Mouse (Mus musculus): Measurements from ENCODE around the gene Shbg.
A peak's percentile ranks its signal among the peaks of the same experiment; 100 is the strongest.
"Not testable (repeated sequence)": the region's sequence is repeated elsewhere in the genome, so short reads cannot be mapped to it uniquely, and the experiment has no call there.

Gene Shbg

GRCm38 (mm10) chr11:69629802-69630201 lies 12.1 kb upstream of the Shbg start:
- peak in 1 of 2 experiments; percentile 50 for DNase-seq

GRCm38 (mm10) chr11:69628286-69628685 lies 10.6 kb upstream of the Shbg start:
- peak; percentile 92 to 94 for DNase-seq

GRCm38 (mm10) chr11:69624339-69624738 lies 6.6 kb upstream of the Shbg start:
- not testable (repeated sequence) for DNase-seq

DNA sequence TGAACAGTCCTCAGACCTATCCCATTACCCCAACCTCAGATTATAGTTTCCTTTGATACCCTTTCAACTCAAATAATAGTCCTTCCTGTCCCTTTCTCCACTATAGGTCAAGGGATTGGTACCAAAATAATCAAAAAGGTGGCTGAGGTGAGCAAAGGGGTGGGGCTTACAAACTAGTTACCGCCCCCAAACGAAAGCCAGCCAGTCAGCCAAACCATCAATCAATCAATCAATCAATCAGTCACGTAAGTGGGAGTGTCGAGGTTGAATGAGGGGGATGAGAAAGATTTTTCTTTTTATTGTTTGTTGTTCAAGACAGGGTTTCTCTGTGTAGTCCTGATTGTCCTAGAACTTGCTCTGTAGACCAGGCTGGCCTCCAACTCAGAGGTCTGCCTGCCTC lies 5.3 kb upstream of the Shbg start:
- no peak for DNase-seq

DNA sequence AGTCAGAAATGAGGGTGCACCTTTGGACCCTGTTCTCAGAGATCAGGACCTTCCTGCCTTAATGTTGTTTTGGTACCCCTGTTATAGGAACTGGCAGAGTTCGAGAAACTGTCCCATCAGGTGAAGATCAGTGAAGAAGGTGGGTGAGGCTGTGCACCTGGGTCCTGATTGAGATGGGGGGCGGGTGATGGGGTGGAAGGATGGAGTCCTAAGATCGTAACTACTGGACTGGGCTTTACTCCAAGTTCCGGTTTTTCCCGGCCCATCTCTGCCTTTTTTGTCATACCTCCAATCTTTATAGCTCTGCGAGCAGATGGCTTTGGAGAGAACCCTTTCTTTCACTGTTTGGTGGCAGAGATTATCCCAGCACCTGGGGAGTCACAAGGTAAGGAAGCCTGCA lies 4.7 kb upstream of the Shbg start:
- peak; percentile 73 to 80 for DNase-seq

DNA sequence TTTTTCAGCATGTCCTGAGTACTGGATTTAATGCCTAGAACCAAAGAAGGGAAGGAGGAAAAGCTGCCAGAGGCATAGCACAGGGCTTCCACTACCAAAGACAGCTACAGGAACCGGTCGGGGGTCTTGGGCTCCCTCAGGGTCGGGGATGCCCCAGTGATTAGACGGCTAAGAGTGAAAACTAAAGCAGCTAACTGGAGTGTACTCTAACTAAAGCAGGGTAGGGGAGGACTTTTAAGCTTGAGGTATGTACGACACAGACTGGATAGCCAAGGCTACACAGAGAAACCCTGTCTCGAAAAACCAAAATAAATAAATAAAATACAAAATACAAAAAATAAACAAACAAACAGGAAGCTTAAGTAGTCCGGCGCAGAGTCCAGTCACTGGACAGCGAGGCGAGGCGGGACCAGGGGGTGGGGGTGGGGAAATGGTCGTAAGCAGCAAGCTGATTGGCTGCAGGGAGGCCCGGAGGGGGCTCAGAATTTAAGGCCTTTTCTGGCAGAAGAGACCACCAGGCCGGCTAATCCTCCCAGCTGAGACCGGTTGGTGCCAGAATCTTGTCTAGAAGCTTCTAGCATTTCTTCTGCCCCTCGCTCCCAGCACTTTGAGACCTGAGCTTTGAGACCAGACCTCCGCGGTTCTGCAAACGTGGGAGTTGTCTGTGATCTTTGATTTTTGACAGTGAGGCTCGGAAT lies 4.0 kb upstream of the Shbg start, which contains the start of gene Sat2:
Gene Sat2 (plus strand): TSS at position 454 of the 698 bp plus-strand sequence.
- DNase-seq: peak; percentile 87 to 90

DNA sequence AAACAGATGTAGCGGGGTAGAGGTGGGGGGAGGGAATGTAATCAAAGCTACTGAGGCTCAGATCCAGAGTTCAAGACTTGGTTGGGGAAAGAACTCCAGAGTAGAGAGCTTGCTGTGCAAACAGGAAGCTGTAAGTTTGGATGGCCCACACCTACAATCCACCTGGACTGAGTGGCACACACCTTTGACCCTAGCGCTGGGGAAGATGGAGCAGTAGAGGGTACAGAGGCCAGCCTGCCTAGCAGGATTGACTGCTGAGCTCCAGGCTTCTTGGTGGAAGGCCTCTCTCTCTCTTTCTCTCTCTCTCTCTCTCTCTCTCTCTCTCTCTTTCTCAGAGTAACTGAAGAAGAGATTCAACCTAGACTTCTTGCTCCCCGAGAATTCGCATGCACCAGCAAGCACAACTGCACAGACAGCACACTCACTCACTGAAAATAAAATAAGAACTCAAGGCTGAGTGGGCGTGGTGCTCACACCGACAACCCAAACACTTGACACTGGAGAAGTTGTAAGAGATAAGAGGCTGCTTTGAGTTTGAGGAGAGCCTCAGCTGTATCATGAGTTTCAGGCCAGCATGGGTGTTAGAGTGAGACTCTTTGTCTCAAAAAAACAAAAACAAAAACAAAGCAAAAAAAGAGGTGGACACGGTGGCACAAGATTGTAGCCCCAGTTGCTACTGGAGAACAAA lies 2.8 kb upstream of the Shbg start:
- DNase-seq: no peak

- no peak for DNase-seq
These were observed 924 bp downstream of the Shbg start for GRCm38 (mm10) chr11:69616781-69617180.

DNA sequence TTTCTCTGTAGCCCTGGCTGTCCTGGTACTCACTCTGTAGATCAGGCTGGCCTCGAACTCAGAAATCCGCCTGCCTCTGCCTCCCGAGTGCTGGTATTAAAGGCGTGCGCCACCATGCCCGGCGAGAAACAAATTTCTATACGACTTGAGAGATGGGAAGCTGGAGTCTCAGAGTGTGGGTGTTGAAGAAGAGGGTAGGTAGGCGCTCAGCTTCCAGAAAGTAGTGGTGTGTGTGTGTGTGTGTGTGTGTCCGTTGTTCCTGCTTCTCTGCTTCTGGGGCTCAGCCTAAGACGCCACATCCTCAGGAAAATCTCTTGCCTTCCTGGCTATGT lies 3.5 kb downstream of the Shbg start:
- not testable (repeated sequence) for DNase-seq

DNA sequence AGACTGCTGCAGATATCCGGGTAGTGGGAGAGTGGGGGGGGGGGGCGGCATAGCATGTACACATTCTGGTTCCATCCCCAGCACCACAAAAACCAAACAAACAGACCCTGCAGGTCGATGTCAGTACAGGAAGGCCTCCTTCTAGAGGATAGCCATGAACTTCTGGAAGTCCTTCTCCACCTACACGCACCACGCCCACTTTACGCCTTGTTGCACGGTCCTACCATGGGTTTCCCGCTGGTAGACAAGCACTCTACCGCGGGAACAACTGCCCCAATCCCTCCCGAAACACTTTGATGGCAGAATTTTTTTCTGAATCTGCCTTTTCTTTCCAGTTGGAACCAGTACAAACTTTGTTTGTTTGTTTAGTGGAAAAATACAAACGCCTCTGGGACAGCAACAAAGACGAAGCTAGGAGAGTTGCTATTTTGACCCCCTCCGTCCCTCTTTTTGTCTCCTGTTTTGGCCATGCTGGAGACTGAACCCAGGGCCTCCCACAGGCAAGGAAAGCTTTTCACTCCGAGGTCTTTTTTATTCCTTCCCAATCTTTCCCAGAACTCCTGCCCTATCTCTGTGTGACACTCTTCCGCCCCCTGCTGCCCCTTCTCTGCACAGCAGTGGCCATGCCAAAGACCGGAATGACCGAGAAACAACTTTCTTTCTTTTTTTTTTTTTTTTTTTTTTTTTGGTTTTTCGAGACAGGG lies 4.0 kb downstream of the Shbg start:
- peak; percentile 92 for DNase-seq

DNA sequence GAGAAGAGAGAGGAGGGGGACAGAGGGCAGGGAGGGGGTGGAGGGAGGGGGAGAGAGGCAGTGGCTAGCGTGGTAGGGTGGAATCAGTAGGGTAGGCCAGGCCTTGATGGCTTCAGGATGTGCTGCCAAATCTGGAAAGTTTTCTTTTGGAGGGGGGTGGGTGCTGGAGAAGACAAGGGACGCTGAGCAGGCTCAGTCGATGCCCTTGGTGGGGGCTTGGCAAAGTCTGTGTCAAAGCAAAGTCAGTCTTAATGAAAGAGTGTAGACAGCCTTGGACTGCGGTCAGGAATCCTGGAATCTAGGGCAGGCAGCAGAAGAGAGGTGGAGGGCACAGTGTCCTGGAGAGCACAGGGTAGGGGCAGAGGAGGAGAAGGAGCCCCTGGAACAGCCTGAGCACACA lies 6.8 kb downstream of the Shbg start:
- peak in 1 of 2 experiments; percentile 51 for DNase-seq

- no peak for DNase-seq
These were observed 8.3 kb downstream of the Shbg start for GRCm38 (mm10) chr11:69609416-69609815.

- DNase-seq: no peak
These were observed 9.2 kb downstream of the Shbg start for GRCm38 (mm10) chr11:69608525-69608924.

GRCm38 (mm10) chr11:69606832-69607231 lies 10.9 kb downstream of the Shbg start:
- no peak for DNase-seq

DNA sequence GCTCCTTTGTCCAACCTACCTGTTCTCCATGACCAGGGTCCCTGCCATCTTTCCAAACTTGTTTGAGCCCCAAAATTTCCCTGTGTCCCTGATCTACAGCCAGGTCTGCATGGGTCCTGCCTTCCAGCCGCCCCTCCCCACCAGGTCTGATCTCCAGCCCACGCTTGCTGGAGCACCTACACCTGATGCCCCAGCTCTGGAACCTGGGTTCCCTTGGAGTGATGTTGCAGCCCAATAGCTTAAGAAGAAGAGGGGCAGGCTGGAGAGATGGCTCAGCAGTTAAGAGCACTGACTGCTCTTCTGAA lies 11.3 kb downstream of the Shbg start:
- no peak for DNase-seq

- DNase-seq: peak; percentile 93 to 94
These were observed 11.8 kb downstream of the Shbg start, which contains the start of gene Atp1b2 for GRCm38 (mm10) chr11:69605726-69606490. Gene Atp1b2, minus strand, starts transcription at chr11:69605942.

GRCm38 (mm10) chr11:69604795-69605664 lies 12.7 kb downstream of the Shbg start:
- peak; percentile 85 to 87 for DNase-seq

- DNase-seq: no peak
These were observed 13.4 kb downstream of the Shbg start for GRCm38 (mm10) chr11:69604347-69604746.

GRCm38 (mm10) chr11:69603516-69603915 lies 14.2 kb downstream of the Shbg start:
- no peak for DNase-seq

DNA sequence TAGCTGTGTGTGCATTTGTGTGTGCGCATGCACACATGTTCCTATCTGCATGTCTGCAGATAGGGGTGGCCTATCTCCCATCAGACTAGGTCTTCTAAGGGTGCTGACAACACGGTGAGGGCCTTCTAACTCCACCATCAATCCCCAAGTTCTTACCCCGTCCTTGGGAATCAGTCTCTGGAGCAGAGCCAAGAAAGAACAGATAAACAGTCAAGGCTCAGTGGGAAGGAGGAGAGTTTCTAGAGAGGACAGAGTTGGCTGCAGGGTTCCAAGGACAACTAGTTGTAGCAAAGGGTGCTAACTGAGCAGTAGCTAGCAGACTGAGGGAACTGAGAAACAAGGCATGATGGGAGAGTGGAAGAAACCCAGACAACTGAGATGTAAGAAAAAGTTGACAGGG lies 15.9 kb downstream of the Shbg start:
- no peak for DNase-seq

DNA sequence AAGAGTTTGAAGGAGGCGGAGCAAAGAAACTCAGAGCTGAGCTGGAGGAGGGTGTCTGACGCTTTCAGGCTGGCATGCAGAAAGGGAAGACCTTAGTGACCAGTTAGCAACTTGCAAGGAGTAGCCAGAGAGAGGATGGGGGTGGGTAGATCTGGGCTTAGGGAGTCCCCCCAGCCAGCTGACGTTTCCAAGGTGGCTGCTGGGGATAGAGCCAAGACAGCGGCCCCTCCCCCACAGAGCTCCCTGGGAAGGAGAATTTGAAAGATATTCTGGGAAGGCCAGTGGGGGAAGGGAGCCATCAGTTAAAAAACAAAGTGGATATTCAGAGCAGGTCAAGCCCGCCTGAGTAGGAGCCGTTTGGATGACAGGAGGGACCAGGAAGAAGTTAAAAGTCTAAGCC lies 17.6 kb downstream of the Shbg start:
- DNase-seq: peak; percentile 84 to 88

GRCm38 (mm10) chr11:69599436-69599835 lies 18.3 kb downstream of the Shbg start:
- DNase-seq: no peak

All from cerebellum, postnatal 10 days (tissue).